Mouse (Mus musculus): Measurements from ENCODE around the gene Gm28048.

Gm28048 gene

GRCm38 (mm10) chr11:22891242-22891641, 90.6 kb downstream of the Gm28048 start:
- DNase-seq (ENCODE audit: low read depth, low spot score), result no peak

- DNase-seq (ENCODE audit: low read depth, low spot score), result no peak
These were observed 92.7 kb downstream of the Gm28048 start for GRCm38 (mm10) chr11:22889224-22889623.

GRCm38 (mm10) chr11:22886991-22887390, 94.9 kb downstream of the Gm28048 start:
- no peak for DNase-seq (ENCODE audit: low read depth, low spot score)

- DNase-seq (ENCODE audit: low read depth, low spot score), result no peak
These were observed 96.5 kb downstream of the Gm28048 start for GRCm38 (mm10) chr11:22885350-22885749.

- DNase-seq (ENCODE audit: low read depth, low spot score), result no peak
These were observed 98.2 kb downstream of the Gm28048 start for GRCm38 (mm10) chr11:22883676-22884075.

- DNase-seq (ENCODE audit: low read depth, low spot score), result no peak
These were observed 99.0 kb downstream of the Gm28048 start for GRCm38 (mm10) chr11:22882926-22883325.

- no peak for DNase-seq (ENCODE audit: low read depth, low spot score)
These were observed 101.3 kb downstream of the Gm28048 start for GRCm38 (mm10) chr11:22880383-22881172.

- no peak for DNase-seq (ENCODE audit: low read depth, low spot score)
These were observed 102.2 kb downstream of the Gm28048 start for GRCm38 (mm10) chr11:22879645-22880044.

GRCm38 (mm10) chr11:22876680-22877330, 105.1 kb downstream of the Gm28048 start:
- no peak for DNase-seq (ENCODE audit: low read depth, low spot score)

GRCm38 (mm10) chr11:22875279-22875678, 106.6 kb downstream of the Gm28048 start:
- no peak for DNase-seq (ENCODE audit: low read depth, low spot score)

GRCm38 (mm10) chr11:22874747-22875146, 107.1 kb downstream of the Gm28048 start:
- no peak for DNase-seq (ENCODE audit: low read depth, low spot score)

GRCm38 (mm10) chr11:22873383-22873782, 108.5 kb downstream of the Gm28048 start:
- no peak for DNase-seq (ENCODE audit: low read depth, low spot score)

- no peak for DNase-seq (ENCODE audit: low read depth, low spot score)
These were observed 109.6 kb downstream of the Gm28048 start for GRCm38 (mm10) chr11:22872307-22872680.

- peak; percentile 34 for DNase-seq (ENCODE audit: low read depth, low spot score)
These were observed 110.1 kb downstream of the Gm28048 start for GRCm38 (mm10) chr11:22871628-22872306.

- no peak for DNase-seq (ENCODE audit: low read depth, low spot score)
These were observed 113.3 kb downstream of the Gm28048 start for GRCm38 (mm10) chr11:22868582-22868981.

- no peak for DNase-seq (ENCODE audit: low read depth, low spot score)
These were observed 114.2 kb downstream of the Gm28048 start for GRCm38 (mm10) chr11:22867691-22868090.

- no peak for DNase-seq (ENCODE audit: low read depth, low spot score)
These were observed 116.1 kb downstream of the Gm28048 start for GRCm38 (mm10) chr11:22865635-22866246.

- no peak for DNase-seq (ENCODE audit: low read depth, low spot score)
These were observed 117.4 kb downstream of the Gm28048 start for GRCm38 (mm10) chr11:22864305-22865060.

- no peak for DNase-seq (ENCODE audit: low read depth, low spot score)
These were observed 118.3 kb downstream of the Gm28048 start for GRCm38 (mm10) chr11:22863581-22863980.

GRCm38 (mm10) chr11:22861315-22861714, 120.6 kb downstream of the Gm28048 start:
- no peak for DNase-seq (ENCODE audit: low read depth, low spot score)
